Mouse (Mus musculus) neural tube, embryonic 14.5 days (tissue): Measurements from ENCODE around the gene Pigk. TPM values are rescaled to one million over a fixed set of nuclear protein-coding genes. Genes with fewer than 3 reads are reported as not detected.
A peak's percentile ranks its signal among the peaks of the same experiment; 100 is the strongest.

Source experiments
- ATAC-seq: fragments of 200-750 bp; cut with Nextera tagmentation; 2 replicates; pipeline ENCODE4 v1.8.0; 2017; ENCODE audit warnings: low read depth, mild to moderate bottlenecking, moderate TSS enrichment, moderate library complexity
- H3K27ac ChIP-seq: fragments of 300-500 bp; sonication (generic); 2 replicates; pipeline ENCODE4 v1.5.1; 2014; ENCODE audit warnings: low read depth, mild to moderate bottlenecking, control low read depth, low read length, moderate library complexity, mixed read lengths
- H3K27me3 ChIP-seq: fragments of 300-500 bp; sonication (generic); 2 replicates; pipeline ENCODE4 v1.6.1; 2014; ENCODE audit warnings: low read length; ENCODE audit not compliant: control insufficient read depth, insufficient read depth
- H3K36me3 ChIP-seq: fragments of 300-500 bp; sonication (generic); 2 replicates; pipeline ENCODE4 v1.6.1; 2014; ENCODE audit warnings: low read length, mixed read lengths; ENCODE audit not compliant: control insufficient read depth, insufficient read depth
- H3K4me1 ChIP-seq: fragments of 300-500 bp; sonication (generic); 2 replicates; pipeline ENCODE4 v1.6.1; 2014; ENCODE audit warnings: low read length; ENCODE audit not compliant: control insufficient read depth, insufficient read depth
- H3K4me2 ChIP-seq: fragments of 300-500 bp; sonication (generic); 2 replicates; pipeline ENCODE4 v1.6.1; 2014; ENCODE audit warnings: mild to moderate bottlenecking, low read depth, low read length, control low read depth
- H3K4me3 ChIP-seq: fragments of 300-500 bp; sonication (generic); 2 replicates; pipeline ENCODE4 v1.5.1; 2014; ENCODE audit warnings: low read depth, low read length, control low read depth, mixed read lengths
- H3K9ac ChIP-seq: fragments of 300-500 bp; sonication (generic); replicated peaks from 2 replicates; pipeline ENCODE4 v1.6.1; 2014; ENCODE audit warnings: low read depth, mild to moderate bottlenecking, control low read depth, low read length, mixed read lengths
- H3K9me3 ChIP-seq: fragments of 300-500 bp; sonication (generic); 2 replicates; pipeline ENCODE4 v1.6.1; 2016; ENCODE audit warnings: low read length; ENCODE audit not compliant: control insufficient read depth
- WGBS: fragments of 180-500 bp; shearing (Covaris S2); extraction: QIAGEN DNeasy Blood & Tissue Kit; methylation state at CpG from one replicate; pipeline ENCODE4 v1.1.7; 2014; 5-methylcytosine and 5-hydroxymethylcytosine counted together
- polyA plus RNA-seq: library from polyadenylated mRNA; unstranded; fragments of >200 nt; fragmentation: Nextera tagmentation; extraction: Ambion mirVana; gene quantifications from 2 replicates; pipeline ENCODE4 v1.2.1, GENCODE M21; 2014

Pigk gene
- 50.3 and 52.5 TPM in 2 replicates for polyA plus RNA-seq

DNA sequence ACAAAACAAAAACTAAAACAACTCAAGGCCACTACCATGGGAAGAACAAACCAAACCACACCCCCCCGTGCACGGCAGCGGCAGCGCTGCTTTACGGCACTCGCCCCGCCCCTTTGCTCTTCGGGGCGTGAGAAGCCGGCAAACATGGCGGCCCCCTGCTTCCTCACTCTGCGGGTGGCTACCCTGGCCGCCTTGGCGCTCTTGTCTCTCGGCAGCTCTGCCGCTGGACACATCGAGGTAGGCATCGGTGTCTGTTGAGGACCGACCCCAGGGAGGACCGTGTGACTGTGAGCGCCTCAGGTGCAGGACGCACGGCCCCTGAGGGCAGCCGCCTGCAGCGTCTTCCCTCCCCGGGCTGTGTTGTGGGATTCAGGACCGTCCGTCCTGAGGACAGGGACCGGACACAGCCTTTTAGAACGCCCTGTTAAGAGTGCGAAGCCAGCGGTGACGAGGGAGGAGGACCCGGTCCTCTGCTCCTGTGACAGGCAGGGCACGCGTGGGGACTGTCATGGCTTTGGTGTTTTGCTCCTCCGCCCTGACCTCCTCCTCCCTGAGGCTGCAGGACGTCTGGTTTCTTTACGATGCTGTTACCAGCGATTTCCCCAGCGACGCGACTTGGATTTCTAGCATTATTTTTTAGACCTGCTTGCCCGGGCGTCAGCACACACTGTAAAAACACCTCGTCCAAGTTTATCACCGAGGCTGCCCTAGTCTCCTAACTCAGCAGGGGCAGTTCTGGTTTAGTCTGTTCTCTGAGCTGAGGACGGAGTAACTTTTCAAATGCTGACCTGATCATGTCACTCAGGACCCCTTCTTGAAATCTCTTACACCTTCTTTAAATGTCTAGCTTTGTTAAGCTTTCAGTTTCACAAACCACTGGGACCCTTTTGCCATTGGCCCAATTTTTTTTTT is at the start of gene Pigk:
Pigk (plus strand) TSS at position 110 of the 912 bp plus-strand sequence.
- Histone ChIP-seq H3K9me3 (no peaks in the 10 kb centered on the region), H3K27ac (peak within 1 kb of the TSS; percentile 57; the same call in 1 of the 2 replicates), H3K27me3 (no peaks in the 10 kb centered on the region; the same call in 1 of the 2 replicates), H3K4me2 (peak within 1 kb of the TSS; percentile 79), H3K36me3 (no peaks in the 10 kb centered on the region), H3K9ac (peak within 1 kb of the TSS; percentile 95), H3K4me3 (peak within 1 kb of the TSS; percentile 99), H3K4me1 (peaks cover 4% of the 10 kb centered on the region)
- under 1% methylated on average over 48 of the region's 48 CpGs for WGBS
- peak; percentile 91 for ATAC-seq

GRCm38 (mm10) chr3:152666991-152667355 is 46.9 kb upstream of the Pigk start:
- Histone ChIP-seq H3K4me2 (peak overlapping the region; percentile 95), H3K9me3 (no peaks in the 10 kb centered on the region), H3K27me3 (peaks cover 3% of the 10 kb centered on the region; the same call in 1 of the 2 replicates), H3K4me1 (0 out of 2 replicates have a peak, but pooled peaks cover 3% of the 10 kb centered on the region), H3K27ac (no peak overlapping the region), H3K4me3 (peak overlapping the region; percentile 56), H3K36me3 (no peaks in the 10 kb centered on the region), H3K9ac (peak overlapping the region; percentile 63)
- WGBS: 1% methylated on average over 15 of the region's 16 CpGs
- peak; percentile 25; the same call in 1 of the 2 replicates for ATAC-seq

DNA sequence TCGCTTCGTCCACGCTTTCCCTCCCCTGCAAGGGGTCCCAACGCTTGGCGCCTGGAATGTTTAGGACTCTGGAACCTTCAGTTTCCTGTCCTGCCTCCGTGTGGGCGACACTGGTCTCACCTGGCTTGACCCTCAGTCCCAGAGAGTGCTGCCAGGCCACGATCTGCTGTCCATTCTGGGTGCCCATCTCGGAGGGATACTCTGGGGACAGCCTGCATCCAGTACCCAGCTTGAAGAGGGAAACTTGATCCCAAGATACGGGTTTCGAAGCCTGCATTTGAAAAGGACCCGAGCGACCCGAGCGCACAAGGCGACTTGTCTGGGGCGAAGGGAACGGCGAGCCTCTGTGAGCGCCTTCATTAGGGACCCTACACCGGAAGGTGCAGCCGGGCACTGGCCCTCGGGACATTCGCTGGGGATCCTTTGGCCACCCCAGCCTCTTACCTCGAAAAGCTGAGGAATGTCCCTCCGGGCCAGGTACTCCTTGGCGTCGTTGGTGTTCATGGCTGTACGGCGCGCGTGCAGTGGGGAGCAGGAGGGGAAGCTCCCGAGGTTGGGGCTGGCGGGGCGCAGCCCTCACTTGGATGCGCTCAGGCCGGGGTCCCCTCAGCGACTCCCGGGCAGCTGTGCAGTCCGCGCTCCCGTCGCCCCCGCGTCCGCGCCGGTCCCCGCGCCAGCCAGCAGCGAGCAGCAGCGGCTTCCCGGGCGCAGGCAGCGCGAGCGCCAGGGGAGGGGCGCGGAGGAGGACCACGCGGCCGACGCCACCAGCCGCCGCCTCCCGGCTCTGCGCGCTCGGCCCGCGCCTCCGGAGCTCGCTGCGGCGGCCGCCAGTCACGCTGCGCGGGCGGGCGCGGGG is 46.3 kb upstream of the Pigk start:
- Histone ChIP-seq H3K4me1 (0 out of 2 replicates have a peak, but pooled peaks cover 3% of the 10 kb centered on the region), H3K27me3 (peaks cover 3% of the 10 kb centered on the region; the same call in 1 of the 2 replicates), H3K4me3 (peak overlapping the region; percentile 56), H3K4me2 (peak overlapping the region; percentile 95), H3K36me3 (no peaks in the 10 kb centered on the region), H3K9ac (peak overlapping the region; percentile 63), H3K9me3 (no peaks in the 10 kb centered on the region), H3K27ac (no peak overlapping the region)
- ATAC-seq: peak; percentile 92
- WGBS: under 1% methylated on average over 70 of the region's 82 CpGs

DNA sequence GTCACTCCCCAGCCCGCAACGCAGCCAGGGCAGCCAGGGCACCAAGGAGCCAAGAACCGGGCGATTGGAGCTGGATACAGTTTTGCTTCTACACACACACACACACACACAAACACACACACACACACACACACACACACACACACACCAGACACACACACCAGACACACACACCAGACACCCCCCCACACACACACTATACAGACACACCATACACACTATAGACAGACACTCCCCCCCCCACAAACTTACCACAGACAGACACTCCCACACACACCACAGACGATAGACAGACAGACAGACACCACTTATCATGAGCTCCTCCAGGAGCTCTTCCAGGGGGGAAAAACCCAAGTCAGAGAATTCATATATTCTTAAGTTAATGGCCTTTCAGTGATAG is 45.7 kb upstream of the Pigk start, which contains the start of gene Ak5:
Ak5 (minus strand) TSS at position 122 of the 400 bp plus-strand sequence.
- Histone ChIP-seq H3K36me3 (no peaks in the 10 kb centered on the region), H3K4me1 (0 out of 2 replicates have a peak, but pooled peaks cover 3% of the 10 kb centered on the region), H3K9me3 (no peaks in the 10 kb centered on the region), H3K4me3 (peak within 1 kb of the TSS; percentile 56), H3K4me2 (peak within 1 kb of the TSS; percentile 95), H3K27me3 (peaks cover 3% of the 10 kb centered on the region; the same call in 1 of the 2 replicates), H3K27ac (no peak within 1 kb of the TSS), H3K9ac (peak within 1 kb of the TSS; percentile 63)
- ATAC-seq: peak; percentile 55
- 38% methylated on average over 1 of the region's 5 CpGs for WGBS

DNA sequence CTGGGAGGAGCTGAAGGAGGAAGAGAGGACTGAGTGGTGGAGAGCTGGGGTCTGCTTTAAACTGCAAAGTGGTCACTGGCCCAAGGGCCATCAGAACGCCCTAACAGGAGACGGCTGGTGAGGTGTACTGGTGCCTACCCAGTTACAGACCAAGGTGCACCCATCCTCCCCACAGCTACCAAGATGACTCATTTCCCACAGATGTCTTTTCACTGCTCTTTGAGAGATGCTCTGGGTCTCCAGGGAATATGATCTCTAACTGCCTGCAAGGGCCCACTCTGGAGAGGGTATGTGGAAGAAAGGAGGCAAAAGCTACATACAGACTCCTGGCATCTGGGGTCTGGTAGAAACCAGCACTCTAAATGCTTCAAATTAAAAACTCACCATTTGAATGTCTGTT is 45.1 kb upstream of the Pigk start:
- H3K9me3 ChIP-seq: no peaks in the 10 kb centered on the region
- 82% methylated on average over 2 of the region's 2 CpGs for WGBS
- H3K36me3 ChIP-seq: no peaks in the 10 kb centered on the region
- no peak overlapping the region for H3K4me2 ChIP-seq
- H3K27ac ChIP-seq: no peak overlapping the region
- no peak overlapping the region for H3K4me3 ChIP-seq
- no peak for ATAC-seq
- peaks cover 3% of the 10 kb centered on the region; the same call in 1 of the 2 replicates for H3K27me3 ChIP-seq
- H3K9ac ChIP-seq: no peak overlapping the region
- 0 out of 2 replicates have a peak, but pooled peaks cover 3% of the 10 kb centered on the region for H3K4me1 ChIP-seq

GRCm38 (mm10) chr3:152669783-152670182 is 44.1 kb upstream of the Pigk start:
- Histone ChIP-seq H3K27me3 (peaks cover 3% of the 10 kb centered on the region; the same call in 1 of the 2 replicates), H3K4me3 (no peak overlapping the region), H3K27ac (no peak overlapping the region), H3K36me3 (no peaks in the 10 kb centered on the region), H3K4me2 (no peak overlapping the region), H3K9ac (no peak overlapping the region), H3K4me1 (0 out of 2 replicates have a peak, but pooled peaks cover 3% of the 10 kb centered on the region), H3K9me3 (no peaks in the 10 kb centered on the region)
- 84% methylated on average over 3 of the region's 3 CpGs for WGBS
- no peak for ATAC-seq

GRCm38 (mm10) chr3:152674663-152675062 is 39.2 kb upstream of the Pigk start:
- no peak for ATAC-seq
- 79% methylated on average over 6 of the region's 6 CpGs for WGBS

DNA sequence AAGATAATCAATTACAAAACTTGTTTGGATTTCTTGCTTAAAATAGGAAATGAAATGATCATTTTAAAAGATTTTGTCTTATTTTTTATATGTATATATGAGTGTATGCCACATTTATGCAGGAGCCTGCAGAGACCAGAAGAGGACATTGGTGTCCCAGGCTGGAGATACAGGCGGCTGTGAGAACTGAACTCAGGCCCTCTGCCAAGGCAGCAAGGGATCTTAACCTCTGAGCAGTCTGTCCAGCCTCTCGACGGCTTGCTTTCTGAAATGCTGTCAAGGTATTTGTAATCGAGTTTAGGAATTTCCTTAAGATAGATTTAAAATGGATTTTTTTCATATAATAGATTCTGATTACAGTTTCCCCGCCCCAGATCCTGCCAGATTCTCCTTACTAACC is 25.4 kb upstream of the Pigk start:
- WGBS: 89% methylated on average over 5 of the region's 5 CpGs

More at GRCm38 (mm10) chr3:152674663-152675062, 39.2 kb upstream of the Pigk start:
- H3K4me1 ChIP-seq: no peaks in the 10 kb centered on the region
- no peaks in the 10 kb centered on the region for H3K27me3 ChIP-seq
- H3K4me3 ChIP-seq: no peak overlapping the region
- H3K27ac ChIP-seq: no peak overlapping the region
- no peak overlapping the region for H3K9ac ChIP-seq
- H3K9me3 ChIP-seq: no peaks in the 10 kb centered on the region
- no peaks in the 10 kb centered on the region for H3K36me3 ChIP-seq
- H3K4me2 ChIP-seq: no peak overlapping the region

More for the DNA sequence above, 25.4 kb upstream of the Pigk start:
- Histone ChIP-seq H3K4me1 (no peaks in the 10 kb centered on the region), H3K27ac (no peak overlapping the region), H3K9me3 (no peaks in the 10 kb centered on the region), H3K27me3 (no peaks in the 10 kb centered on the region), H3K4me3 (no peak overlapping the region), H3K4me2 (no peak overlapping the region), H3K36me3 (no peaks in the 10 kb centered on the region), H3K9ac (no peak overlapping the region)
- no peak for ATAC-seq
